Mouse (Mus musculus) 416B (cell line): ENCODE results near the gene Dock2.

Experiments used
- DNase-seq: peaks from one replicate; pipeline ENCODE4 v3.0.0; 2011; ENCODE audit warnings: low read depth

Gene Dock2

GRCm38 (mm10) chr11:34424546-34424945 is 359.1 kb downstream of the Dock2 start:
- no peak for DNase-seq

DNA sequence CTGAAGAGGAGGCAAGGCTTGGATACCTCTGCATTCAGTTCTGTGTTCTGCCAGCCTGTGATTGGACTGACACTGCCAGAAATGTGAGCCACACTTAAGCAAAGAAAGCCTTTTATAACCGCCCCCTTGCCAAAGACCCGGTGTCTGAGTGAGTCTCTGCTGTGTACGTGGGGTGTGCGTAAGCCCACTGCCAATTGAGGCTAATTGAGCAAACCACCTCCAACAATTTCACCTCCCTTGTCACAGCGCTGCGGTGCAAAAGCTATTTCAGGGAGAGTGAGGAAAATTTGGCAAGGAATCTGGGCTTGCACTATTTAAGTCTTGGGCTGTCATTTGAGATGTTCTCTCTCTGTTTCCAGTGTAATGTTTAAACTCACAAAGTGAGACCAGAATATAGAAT is 362.6 kb downstream of the Dock2 start:
- DNase-seq: no peak

- DNase-seq: no peak
These were observed 367.1 kb downstream of the Dock2 start for GRCm38 (mm10) chr11:34416619-34416979.

DNA sequence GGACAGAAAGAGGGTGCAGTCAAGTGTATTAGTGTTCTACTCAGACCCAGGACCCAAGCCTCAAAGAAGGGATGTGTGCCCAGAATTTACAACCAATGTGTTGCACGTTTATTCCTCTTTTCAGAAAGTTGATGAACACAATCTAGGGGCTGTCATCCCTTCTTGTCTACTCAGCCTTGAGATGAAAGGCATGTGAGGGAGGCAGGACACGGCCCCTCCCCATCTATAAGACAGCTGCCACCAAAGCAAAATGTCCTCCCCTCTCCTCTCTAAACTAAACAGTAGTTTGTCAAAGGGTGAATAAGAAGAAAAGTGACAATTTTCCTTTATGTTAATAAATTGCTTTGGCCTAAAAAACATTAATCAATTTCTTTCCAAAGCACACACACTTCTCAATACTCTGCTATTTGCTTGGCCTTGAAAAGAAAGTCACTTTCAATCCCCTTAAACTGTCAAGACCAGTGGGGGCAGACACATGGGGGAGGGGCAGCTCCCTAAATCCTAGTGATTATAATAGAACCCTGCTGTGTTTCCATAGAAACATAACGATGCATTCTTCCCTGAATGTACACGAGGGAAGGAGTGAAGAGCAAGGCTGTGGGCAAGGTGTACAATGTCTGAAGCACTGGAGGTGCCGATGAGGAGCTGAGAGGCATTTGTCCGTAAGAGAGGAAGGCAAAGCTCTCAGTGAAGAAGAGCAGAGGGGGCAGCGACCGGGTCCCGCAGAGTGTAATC is 367.6 kb downstream of the Dock2 start:
- no peak for DNase-seq

- no peak for DNase-seq
These were observed 376.8 kb downstream of the Dock2 start for GRCm38 (mm10) chr11:34406850-34407249.

GRCm38 (mm10) chr11:34406309-34406708 is 377.4 kb downstream of the Dock2 start:
- DNase-seq: no peak

GRCm38 (mm10) chr11:34405311-34405710 is 378.4 kb downstream of the Dock2 start:
- no peak for DNase-seq

GRCm38 (mm10) chr11:34401343-34401742 is 382.3 kb downstream of the Dock2 start:
- no peak for DNase-seq

- DNase-seq: peak; percentile 78
These were observed 385.1 kb downstream of the Dock2 start for GRCm38 (mm10) chr11:34398555-34398954.

DNA sequence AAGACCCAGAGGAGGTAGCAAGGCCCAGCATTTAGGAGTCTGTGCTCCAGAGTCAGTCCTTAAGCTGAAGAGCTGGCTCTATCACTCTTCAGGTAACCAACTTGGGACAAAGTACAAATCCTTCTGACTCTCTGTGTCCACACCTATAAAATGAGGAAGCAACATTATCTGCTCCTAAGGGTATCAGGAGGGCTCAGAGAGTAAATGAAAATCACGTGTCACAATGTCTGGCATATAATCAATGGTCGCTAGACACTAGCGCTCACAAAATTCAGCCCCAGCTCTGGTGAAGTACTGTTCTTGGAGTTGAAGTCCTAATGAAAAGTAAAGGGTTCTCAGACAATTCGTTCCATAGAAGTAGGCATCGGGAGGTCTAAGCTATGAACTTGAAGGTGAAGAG is 386.0 kb downstream of the Dock2 start:
- DNase-seq: no peak

GRCm38 (mm10) chr11:34395802-34396201 is 387.9 kb downstream of the Dock2 start:
- DNase-seq: peak; percentile 97

GRCm38 (mm10) chr11:34392105-34392504 is 391.6 kb downstream of the Dock2 start:
- no peak for DNase-seq

DNA sequence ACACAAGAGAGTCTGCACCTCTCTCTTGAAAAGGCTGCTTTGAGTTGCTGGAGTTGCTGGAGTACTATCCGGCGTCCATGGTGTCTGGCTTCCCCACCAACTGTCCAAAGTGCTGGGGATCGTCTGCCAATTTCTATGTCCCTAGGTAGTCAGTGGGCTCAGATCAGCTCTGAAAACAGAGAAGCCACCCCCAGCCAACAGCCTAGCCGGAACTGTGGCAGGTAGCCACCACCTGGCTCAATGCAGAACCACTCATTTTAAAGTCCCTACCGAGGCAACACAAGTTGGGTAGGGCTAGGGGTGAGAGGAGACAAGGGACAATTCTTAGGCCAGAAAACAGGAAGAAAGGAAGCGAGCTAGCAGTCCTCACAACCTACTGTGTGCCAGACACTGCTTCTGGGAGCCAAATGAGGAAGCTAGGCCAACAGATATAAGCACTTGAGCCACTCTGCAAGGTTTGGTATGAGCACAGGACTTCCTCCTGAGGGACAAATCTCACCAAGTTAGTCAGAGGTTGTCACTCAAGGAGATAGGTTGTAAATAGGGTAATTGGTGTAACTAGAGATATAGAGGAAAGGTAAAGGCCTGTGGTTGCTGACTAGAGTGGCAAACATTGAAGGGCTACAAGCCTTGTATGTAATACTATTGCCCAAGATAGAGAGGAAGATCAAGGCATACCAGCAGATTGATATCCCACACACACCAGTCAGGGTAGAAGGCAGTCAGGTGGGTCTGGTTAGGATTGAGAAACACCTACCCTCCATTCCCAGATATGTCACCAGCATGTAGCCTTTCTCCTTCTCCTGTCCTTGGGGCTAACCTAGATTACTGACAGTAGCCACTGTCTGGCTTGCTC is 394.2 kb downstream of the Dock2 start:
- peak; percentile 78 for DNase-seq

GRCm38 (mm10) chr11:34385001-34385688 is 398.5 kb downstream of the Dock2 start:
- DNase-seq: peak; percentile 17

DNA sequence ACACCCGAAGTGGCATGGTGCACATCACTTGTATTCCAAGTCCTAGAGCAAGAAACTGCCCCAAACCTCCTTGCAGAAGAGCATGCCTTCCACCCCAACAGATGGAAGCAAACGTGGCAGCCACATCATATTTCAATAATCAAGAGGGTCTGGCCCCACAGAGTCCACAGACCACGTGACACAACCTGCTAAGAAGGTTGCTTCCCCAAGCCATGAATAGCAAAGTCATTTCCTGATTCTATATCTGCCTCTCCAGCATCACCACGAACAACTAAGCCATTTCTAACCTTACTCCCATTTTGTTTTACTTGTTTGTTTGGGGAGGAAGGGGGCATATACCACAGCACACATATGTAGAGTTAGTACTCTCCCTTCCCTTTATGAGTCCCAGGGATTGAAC is 399.5 kb downstream of the Dock2 start:
- DNase-seq: peak; percentile 65

DNA sequence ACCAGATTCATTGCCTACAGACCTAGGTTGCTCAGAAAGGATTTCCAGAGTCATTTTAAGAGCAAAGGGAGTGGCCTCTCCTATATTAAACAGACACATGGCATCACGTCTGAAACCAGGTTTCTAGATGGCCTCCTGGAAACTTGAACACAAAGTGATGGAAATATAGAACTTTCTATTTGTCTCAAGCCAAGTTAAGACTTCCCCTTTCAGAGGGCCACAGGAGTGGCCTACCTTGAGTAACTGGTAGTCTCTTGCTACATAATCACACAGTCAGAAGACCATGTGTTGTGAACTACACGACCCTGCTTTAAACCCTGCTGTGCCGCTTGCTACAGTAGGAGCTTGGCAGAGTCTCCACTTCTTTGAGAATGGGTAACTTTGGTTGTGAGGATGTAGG is 400.2 kb downstream of the Dock2 start:
- peak; percentile 24 for DNase-seq

GRCm38 (mm10) chr11:34377649-34378048 is 406.0 kb downstream of the Dock2 start:
- no peak for DNase-seq

- no peak for DNase-seq
These were observed 408.1 kb downstream of the Dock2 start for GRCm38 (mm10) chr11:34375557-34375956.

- peak; percentile 44 for DNase-seq
These were observed 411.5 kb downstream of the Dock2 start for GRCm38 (mm10) chr11:34372224-34372623.

GRCm38 (mm10) chr11:34356109-34356508 is 427.6 kb downstream of the Dock2 start:
- DNase-seq: no peak

DNA sequence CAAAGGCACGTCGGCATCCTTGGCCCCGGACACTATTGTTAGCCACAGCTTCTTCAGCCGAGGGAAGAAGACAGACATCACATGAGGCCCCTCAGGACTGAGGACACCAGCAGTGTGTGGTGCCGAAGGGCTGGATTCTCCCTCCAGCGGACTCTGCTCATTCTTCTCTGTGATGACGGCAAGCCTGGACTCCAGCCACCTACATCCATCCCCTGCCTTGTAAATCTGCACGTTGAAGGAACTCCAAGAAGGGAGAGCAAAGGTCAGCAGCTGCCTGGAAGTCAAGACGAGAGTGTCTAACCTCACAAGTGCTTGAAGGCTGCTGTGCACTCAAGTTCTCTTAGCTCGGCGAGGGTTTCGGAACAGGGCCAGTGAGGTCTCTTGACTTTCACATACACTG is 428.3 kb downstream of the Dock2 start:
- no peak for DNase-seq

DNA sequence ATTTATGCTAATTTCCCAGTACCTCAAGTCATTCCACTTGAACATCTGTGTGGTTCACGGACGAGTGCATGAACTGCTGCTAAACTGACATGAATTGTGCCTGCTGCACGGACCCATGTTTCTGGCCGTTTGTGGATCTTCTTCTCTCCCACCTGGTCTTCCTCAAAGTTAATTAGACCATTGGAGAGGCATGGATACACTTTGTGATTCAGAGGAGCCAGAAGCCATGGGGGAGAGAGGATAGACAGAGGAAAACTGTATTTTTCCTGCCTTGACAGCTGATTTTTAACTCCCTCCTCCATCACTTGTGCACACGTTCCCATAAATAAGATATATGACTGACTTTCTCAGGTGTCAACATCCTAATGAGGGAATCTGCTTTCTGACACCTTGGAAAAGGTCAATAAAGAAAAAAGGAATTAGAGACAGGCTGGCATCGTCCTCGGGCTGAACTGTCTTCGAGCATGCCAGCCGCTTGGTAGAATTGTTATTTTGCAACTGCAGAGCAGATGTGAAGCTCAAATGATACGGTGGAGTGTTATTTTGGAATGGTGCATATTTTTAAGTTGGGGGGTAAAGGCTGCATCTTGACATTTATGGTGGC is 434.1 kb downstream of the Dock2 start:
- DNase-seq: no peak
